Mouse (Mus musculus): ENCODE results near the gene Jmjd1c. TPM values are rescaled to one million over a fixed set of nuclear protein-coding genes. Genes with fewer than 3 reads are reported as not detected.

Jmjd1c gene
- polyA plus RNA-seq, 1 experiment from 2014 or later, result 28.8 TPM

GRCm38 (mm10) chr10:67100831-67101251 is 4.9 kb downstream of the Jmjd1c start:
- Histone ChIP-seq H3K27ac (replicated peaks) (no peak overlapping the region), H3K4me2 (replicated peaks; ENCODE audit: low read depth) (no peak overlapping the region), H3K9me3 (ENCODE audit: control insufficient read depth, low read length) (no peaks in the 10 kb centered on the region), H3K4me1 (replicated peaks; ENCODE audit: control insufficient read depth, insufficient read depth) (peaks cover 13% of the 10 kb centered on the region), H3K9ac (ENCODE audit: low read length) (no peak overlapping the region), H3K4me3 (ENCODE audit: low read depth, low read length) (no peak overlapping the region), H3K27me3 (ENCODE audit: control insufficient read depth, insufficient read depth, low read length) (no peaks in the 10 kb centered on the region), H3K36me3 (ENCODE audit: control insufficient read depth, insufficient read depth, low read length) (no peaks in the 10 kb centered on the region)
- DNase-seq (ENCODE audit: low spot score), result no peak
- ATAC-seq (ENCODE audit: low FRiP score, low TSS enrichment), result no peak
- 70% methylated on average over 9 of the region's 9 CpGs for WGBS
- TF ChIP-seq EP300 (optimal IDR thresholded peaks at IDR 0.05), result no peak
- TF ChIP-seq CTCF (IDR thresholded peaks at IDR 0.05; ENCODE audit: low read depth), result no peak

- no peak overlapping the region for H3K9ac ChIP-seq (ENCODE audit: low read length)
- TF ChIP-seq CTCF (IDR thresholded peaks at IDR 0.05; ENCODE audit: low read depth) (no peak), EP300 (optimal IDR thresholded peaks at IDR 0.05) (no peak)
- DNase-seq (ENCODE audit: low spot score), result no peak
- WGBS, result 31% methylated on average over 9 of the region's 9 CpGs
- H3K9me3 ChIP-seq (ENCODE audit: control insufficient read depth, low read length), result no peaks in the 10 kb centered on the region
- H3K27me3 ChIP-seq (ENCODE audit: control insufficient read depth, insufficient read depth, low read length), result no peaks in the 10 kb centered on the region
- peaks cover 16% of the 10 kb centered on the region for H3K4me1 ChIP-seq (replicated peaks; ENCODE audit: control insufficient read depth, insufficient read depth)
- no peak overlapping the region for H3K27ac ChIP-seq (replicated peaks)
- H3K4me3 ChIP-seq (ENCODE audit: low read depth, low read length), result no peak overlapping the region
- no peak overlapping the region for H3K4me2 ChIP-seq (replicated peaks; ENCODE audit: low read depth)
- no peaks in the 10 kb centered on the region for H3K36me3 ChIP-seq (ENCODE audit: control insufficient read depth, insufficient read depth, low read length)
- ATAC-seq (ENCODE audit: low FRiP score, low TSS enrichment), result no peak
These were observed 8.6 kb downstream of the Jmjd1c start for GRCm38 (mm10) chr10:67104543-67104942.

GRCm38 (mm10) chr10:67105331-67106217 is 9.6 kb downstream of the Jmjd1c start:
- TF ChIP-seq EP300 (optimal IDR thresholded peaks at IDR 0.05) (no peak), CTCF (IDR thresholded peaks at IDR 0.05; ENCODE audit: low read depth) (no peak)
- Histone ChIP-seq H3K9ac (ENCODE audit: low read length) (no peak overlapping the region; the same call in 1 of the 2 replicates), H3K4me1 (replicated peaks; ENCODE audit: control insufficient read depth, insufficient read depth) (peaks cover 16% of the 10 kb centered on the region), H3K9me3 (ENCODE audit: control insufficient read depth, low read length) (no peaks in the 10 kb centered on the region), H3K4me3 (ENCODE audit: low read depth, low read length) (no peak overlapping the region), H3K36me3 (ENCODE audit: control insufficient read depth, insufficient read depth, low read length) (no peaks in the 10 kb centered on the region), H3K27me3 (ENCODE audit: control insufficient read depth, insufficient read depth, low read length) (no peaks in the 10 kb centered on the region), H3K4me2 (replicated peaks; ENCODE audit: low read depth) (no peak overlapping the region), H3K27ac (replicated peaks) (peak overlapping the region; percentile 35; the same call in 1 of the 2 replicates)
- WGBS, result 57% methylated on average over 19 of the region's 19 CpGs
- DNase-seq (ENCODE audit: low spot score), result peak; percentile 30
- 0 out of 2 replicates have a peak, but pooled peaks have one; percentile 22 for ATAC-seq (ENCODE audit: low FRiP score, low TSS enrichment)

GRCm38 (mm10) chr10:67106400-67106799 is 10.5 kb downstream of the Jmjd1c start:
- H3K9me3 ChIP-seq (ENCODE audit: control insufficient read depth, low read length), result no peaks in the 10 kb centered on the region
- ATAC-seq (ENCODE audit: low FRiP score, low TSS enrichment) (no peak), DNase-seq (ENCODE audit: low spot score) (no peak)
- H3K27me3 ChIP-seq (ENCODE audit: control insufficient read depth, insufficient read depth, low read length), result no peaks in the 10 kb centered on the region
- no peak overlapping the region for H3K4me3 ChIP-seq (ENCODE audit: low read depth, low read length)
- no peak overlapping the region for H3K9ac ChIP-seq (ENCODE audit: low read length)
- H3K36me3 ChIP-seq (ENCODE audit: control insufficient read depth, insufficient read depth, low read length), result no peaks in the 10 kb centered on the region
- TF ChIP-seq EP300 (optimal IDR thresholded peaks at IDR 0.05) (no peak), CTCF (IDR thresholded peaks at IDR 0.05; ENCODE audit: low read depth) (no peak)
- 61% methylated on average over 6 of the region's 6 CpGs for WGBS
- H3K4me2 ChIP-seq (replicated peaks; ENCODE audit: low read depth), result no peak overlapping the region
- H3K4me1 ChIP-seq (replicated peaks; ENCODE audit: control insufficient read depth, insufficient read depth), result peaks cover 16% of the 10 kb centered on the region
- peak overlapping the region; percentile 61; the same call in 1 of the 2 replicates for H3K27ac ChIP-seq (replicated peaks)

- Histone ChIP-seq H3K27me3 (ENCODE audit: control insufficient read depth, insufficient read depth, low read length) (no peaks in the 10 kb centered on the region), H3K4me1 (replicated peaks; ENCODE audit: control insufficient read depth, insufficient read depth) (peaks cover 13% of the 10 kb centered on the region), H3K27ac (replicated peaks) (peak overlapping the region; percentile 61), H3K4me3 (ENCODE audit: low read depth, low read length) (no peak overlapping the region), H3K36me3 (ENCODE audit: control insufficient read depth, insufficient read depth, low read length) (no peaks in the 10 kb centered on the region), H3K4me2 (replicated peaks; ENCODE audit: low read depth) (0 out of 2 replicates have a peak overlapping the region, but pooled peaks have one; percentile 12), H3K9me3 (ENCODE audit: control insufficient read depth, low read length) (no peaks in the 10 kb centered on the region), H3K9ac (ENCODE audit: low read length) (no peak overlapping the region)
- TF ChIP-seq EP300 (optimal IDR thresholded peaks at IDR 0.05) (peak; percentile 82), CTCF (IDR thresholded peaks at IDR 0.05; ENCODE audit: low read depth) (no peak)
- no peak; the same call in 1 of the 2 replicates for ATAC-seq (ENCODE audit: low FRiP score, low TSS enrichment)
- no peak for DNase-seq (ENCODE audit: low spot score)
- WGBS, result 51% methylated on average over 9 of the region's 9 CpGs
These were observed 11.3 kb downstream of the Jmjd1c start for GRCm38 (mm10) chr10:67107017-67107761.
